Mouse (Mus musculus) hindbrain, postnatal 0 days (tissue): ENCODE results near the gene Sh3pxd2a. TPM values are rescaled to one million over a fixed set of nuclear protein-coding genes. Genes with fewer than 3 reads are reported as not detected.

Experiments
- ATAC-seq: fragments of 200-750 bp; cut with Nextera tagmentation; 2 replicates; pipeline ENCODE4 v1.8.0; 2017; ENCODE audit warnings: mild to moderate bottlenecking, moderate TSS enrichment, moderate library complexity
- DNase-seq: peaks from one replicate; pipeline ENCODE4 v3.0.0-alpha.2; 2015; ENCODE audit warnings: low spot score
- H3K27ac ChIP-seq: fragments of 300-500 bp; sonication (generic); 2 replicates; pipeline ENCODE4 v1.5.1; 2014; ENCODE audit warnings: mild to moderate bottlenecking
- H3K27me3 ChIP-seq: fragments of 300-500 bp; sonication (generic); 2 replicates; pipeline ENCODE4 v1.6.1; 2014; ENCODE audit warnings: low read length, mixed read lengths; ENCODE audit not compliant: insufficient read depth
- H3K36me3 ChIP-seq: fragments of 300-500 bp; sonication (generic); 2 replicates; pipeline ENCODE4 v1.6.1; 2014; ENCODE audit warnings: low read length, mixed read lengths; ENCODE audit not compliant: insufficient read depth
- H3K4me1 ChIP-seq: fragments of 300-500 bp; sonication (generic); 2 replicates; pipeline ENCODE4 v1.6.1; 2014; ENCODE audit warnings: antibody characterized with exemption, low read length, mixed read lengths; ENCODE audit not compliant: insufficient read depth
- H3K4me2 ChIP-seq: fragments of 300-500 bp; sonication (generic); 2 replicates; pipeline ENCODE4 v1.6.1; 2014; ENCODE audit warnings: low read depth, mild to moderate bottlenecking, low read length, moderate library complexity, mixed read lengths
- H3K4me3 ChIP-seq: fragments of 300-500 bp; sonication (generic); 2 replicates; pipeline ENCODE4 v1.5.1; 2014; ENCODE audit warnings: low read length
- H3K9ac ChIP-seq: fragments of 300-500 bp; sonication (generic); replicated peaks from 2 replicates; pipeline ENCODE4 v1.6.1; 2014; ENCODE audit warnings: mild to moderate bottlenecking, low read length, moderate library complexity, mixed read lengths
- H3K9me3 ChIP-seq: fragments of 300-500 bp; sonication (generic); 2 replicates; pipeline ENCODE4 v1.6.1; 2016; ENCODE audit warnings: low read length, mixed read lengths
- CTCF ChIP-seq: IDR thresholded peaks from 2 replicates; pipeline ENCODE4 v1.5.1; 2016; ENCODE audit warnings: antibody characterized with exemption, control low read depth, low read depth
- WGBS: fragments of 180-500 bp; shearing (Covaris S2); extraction: QIAGEN DNeasy Blood & Tissue Kit; methylation state at CpG from one replicate; pipeline ENCODE4 v1.1.7; 2014; 5-methylcytosine and 5-hydroxymethylcytosine counted together
- polyA plus RNA-seq: library from polyadenylated mRNA; unstranded; fragments of >200 nt; fragmentation: Nextera tagmentation; extraction: Ambion mirVana; gene quantifications from 2 replicates; pipeline ENCODE4 v1.2.1, GENCODE M21; 2015
- total RNA-seq: library from RNA; depleted of rRNA; stranded (reverse); fragments of >200 nt; gene quantifications from 2 replicates; pipeline ENCODE4 v1.2.3, GENCODE M21; 2014

Gene Sh3pxd2a
- total and polyA plus RNA-seq, 2 experiments from 2014 or later: 1.8 to 25.5 TPM

DNA sequence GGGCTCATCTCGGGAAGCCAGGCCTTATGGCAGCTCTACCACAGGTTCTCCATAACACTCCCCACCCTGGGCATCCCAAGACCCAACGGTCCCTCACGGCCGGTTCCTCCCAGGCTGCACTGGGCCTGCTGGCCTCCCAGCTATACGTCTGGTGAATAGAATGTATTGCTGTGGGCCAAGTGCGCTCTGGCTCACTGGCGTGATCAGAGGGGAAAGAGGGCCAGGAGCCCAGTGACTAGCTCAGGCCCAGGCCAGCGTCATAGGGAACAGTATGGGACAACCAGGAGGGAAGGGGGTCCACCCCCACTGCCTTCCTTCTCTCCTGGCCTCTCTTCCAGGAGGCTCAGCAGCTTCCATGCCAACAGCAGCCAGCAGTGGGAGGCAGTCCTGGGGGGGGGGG lies 145.1 kb downstream of the Sh3pxd2a start:
- Histone ChIP-seq H3K4me3 (no peak overlapping the region), H3K9me3 (no peaks in the 10 kb centered on the region), H3K9ac (no peak overlapping the region), H3K27me3 (no peaks in the 10 kb centered on the region), H3K4me2 (no peak overlapping the region), H3K4me1 (peaks cover 29% of the 10 kb centered on the region), H3K36me3 (no peaks in the 10 kb centered on the region), H3K27ac (no peak overlapping the region)
- 76% methylated on average over 8 of the region's 8 CpGs for WGBS
- DNase-seq (no peak), ATAC-seq (no peak)
- no peak for TF ChIP-seq CTCF

DNA sequence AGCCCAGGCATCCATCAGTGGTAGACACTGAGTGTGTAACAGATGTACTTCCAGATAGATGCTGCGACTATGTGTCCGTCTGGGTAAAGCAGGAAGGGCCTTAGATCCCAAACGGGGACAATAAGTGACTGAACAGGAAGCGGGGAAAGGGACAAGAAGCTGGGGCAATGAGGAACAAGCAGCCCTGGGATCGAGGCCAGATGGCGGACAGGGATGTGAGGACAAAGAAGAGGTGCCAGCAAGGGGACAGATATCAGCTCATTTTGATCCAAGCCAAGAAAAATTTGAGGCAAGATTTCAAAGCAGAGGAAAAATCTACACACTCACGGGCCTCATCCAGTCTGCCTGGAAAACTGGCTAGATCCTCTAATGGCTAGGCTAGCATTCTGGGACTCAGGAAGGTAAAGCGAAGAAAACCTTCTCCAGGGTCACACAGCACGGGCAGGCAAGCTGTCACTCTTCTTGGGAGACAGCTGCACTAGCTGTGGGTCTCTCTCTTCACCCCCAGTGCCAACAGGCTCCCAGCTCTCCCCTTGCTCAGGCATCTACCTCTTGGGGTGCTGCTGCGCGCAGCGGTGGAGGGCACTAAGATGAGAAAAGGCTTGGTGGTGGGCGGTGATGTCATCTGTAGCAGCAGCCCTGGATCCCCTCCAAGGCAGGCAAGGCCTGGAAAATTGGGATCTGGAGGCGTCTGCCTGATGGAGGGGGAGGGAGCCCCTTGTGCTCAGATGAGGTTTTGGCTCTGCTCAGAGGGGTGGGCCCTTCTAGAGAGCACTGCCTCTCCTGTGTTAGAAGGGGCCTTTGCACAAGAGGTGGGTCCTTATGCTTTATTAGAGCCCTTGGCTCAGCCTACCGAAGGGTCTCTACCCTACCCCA lies 146.9 kb downstream of the Sh3pxd2a start:
- Histone ChIP-seq H3K9me3 (no peaks in the 10 kb centered on the region), H3K4me1 (peaks cover 38% of the 10 kb centered on the region), H3K4me3 (no peak overlapping the region), H3K36me3 (no peaks in the 10 kb centered on the region), H3K9ac (no peak overlapping the region; the same call in 1 of the 2 replicates), H3K27me3 (no peaks in the 10 kb centered on the region), H3K4me2 (no peak overlapping the region), H3K27ac (peak overlapping the region; percentile 45; the same call in 1 of the 2 replicates)
- ATAC-seq: peak; percentile 46
- peak; percentile 80 for DNase-seq
- 39% methylated on average over 15 of the region's 15 CpGs for WGBS
- peak; percentile 6; the same call in 1 of the 2 replicates for TF ChIP-seq CTCF

DNA sequence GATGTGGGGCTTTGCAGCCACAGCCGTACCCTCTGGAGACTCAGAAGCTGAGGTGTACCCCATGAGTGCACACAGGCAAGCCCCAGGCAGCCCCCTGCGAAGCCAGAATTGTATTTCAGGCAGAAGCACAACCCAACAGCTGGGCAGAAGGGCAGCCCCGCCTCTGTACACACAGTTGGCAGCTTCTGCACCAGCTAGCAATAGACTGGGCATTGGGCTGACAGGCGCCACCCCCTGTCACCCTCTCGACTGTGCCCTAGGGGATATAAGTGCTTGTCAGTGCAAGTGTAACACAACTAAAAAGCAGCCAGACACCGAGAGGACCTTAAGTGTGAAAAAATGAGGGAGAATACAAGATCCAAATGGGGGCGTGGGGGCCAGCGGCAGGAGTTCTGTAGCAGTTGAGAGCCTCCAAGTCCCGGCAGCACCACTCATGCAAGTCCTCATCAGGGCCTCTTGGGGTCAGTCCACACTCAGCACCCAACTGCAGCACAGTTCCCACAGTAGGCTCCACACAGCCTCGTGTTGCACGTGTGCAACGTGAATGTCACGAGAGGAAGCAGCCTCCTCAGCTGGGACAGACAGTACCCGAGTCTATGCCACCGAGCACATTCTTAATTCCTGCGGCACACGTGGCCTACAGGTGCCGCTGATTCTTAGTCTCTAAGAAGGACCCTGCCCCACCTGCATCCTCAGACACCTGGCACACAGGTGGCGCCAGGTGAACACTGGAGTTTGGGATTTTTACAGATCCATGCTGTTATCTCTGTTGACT lies 147.7 kb downstream of the Sh3pxd2a start:
- Histone ChIP-seq H3K4me3 (no peak overlapping the region), H3K27me3 (no peaks in the 10 kb centered on the region), H3K4me2 (no peak overlapping the region), H3K27ac (0 out of 2 replicates have a peak overlapping the region, but pooled peaks have one; percentile 45), H3K9ac (no peak overlapping the region; the same call in 1 of the 2 replicates), H3K4me1 (peaks cover 38% of the 10 kb centered on the region), H3K36me3 (no peaks in the 10 kb centered on the region), H3K9me3 (no peaks in the 10 kb centered on the region)
- WGBS: 71% methylated on average over 19 of the region's 19 CpGs
- peak; percentile 25; the same call in 1 of the 2 replicates for TF ChIP-seq CTCF
- no peak for ATAC-seq
- DNase-seq: no peak

DNA sequence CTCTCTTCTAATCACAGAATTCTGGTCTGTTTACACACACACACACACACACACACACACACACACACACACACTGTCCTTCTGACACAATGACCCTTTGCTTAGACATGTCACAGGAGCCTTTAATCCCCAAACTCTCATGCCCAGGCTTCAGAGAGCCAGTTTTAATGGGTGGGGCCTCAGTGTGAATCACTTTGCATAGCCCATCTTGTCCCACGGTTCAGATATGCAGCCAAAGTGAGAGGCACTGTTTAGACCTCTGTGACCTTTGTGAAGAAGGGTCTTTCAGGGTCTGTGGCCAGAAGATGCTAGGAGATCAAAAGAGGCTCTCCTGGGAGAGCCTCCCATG lies 148.3 kb downstream of the Sh3pxd2a start:
- WGBS: 17% methylated on average over 1 of the region's 1 CpGs
- Histone ChIP-seq H3K27ac (no peak overlapping the region), H3K36me3 (no peaks in the 10 kb centered on the region), H3K4me3 (no peak overlapping the region), H3K9ac (no peak overlapping the region), H3K27me3 (no peaks in the 10 kb centered on the region), H3K4me2 (no peak overlapping the region), H3K9me3 (no peaks in the 10 kb centered on the region), H3K4me1 (peaks cover 38% of the 10 kb centered on the region)
- DNase-seq (no peak), ATAC-seq (no peak)
- no peak for TF ChIP-seq CTCF

DNA sequence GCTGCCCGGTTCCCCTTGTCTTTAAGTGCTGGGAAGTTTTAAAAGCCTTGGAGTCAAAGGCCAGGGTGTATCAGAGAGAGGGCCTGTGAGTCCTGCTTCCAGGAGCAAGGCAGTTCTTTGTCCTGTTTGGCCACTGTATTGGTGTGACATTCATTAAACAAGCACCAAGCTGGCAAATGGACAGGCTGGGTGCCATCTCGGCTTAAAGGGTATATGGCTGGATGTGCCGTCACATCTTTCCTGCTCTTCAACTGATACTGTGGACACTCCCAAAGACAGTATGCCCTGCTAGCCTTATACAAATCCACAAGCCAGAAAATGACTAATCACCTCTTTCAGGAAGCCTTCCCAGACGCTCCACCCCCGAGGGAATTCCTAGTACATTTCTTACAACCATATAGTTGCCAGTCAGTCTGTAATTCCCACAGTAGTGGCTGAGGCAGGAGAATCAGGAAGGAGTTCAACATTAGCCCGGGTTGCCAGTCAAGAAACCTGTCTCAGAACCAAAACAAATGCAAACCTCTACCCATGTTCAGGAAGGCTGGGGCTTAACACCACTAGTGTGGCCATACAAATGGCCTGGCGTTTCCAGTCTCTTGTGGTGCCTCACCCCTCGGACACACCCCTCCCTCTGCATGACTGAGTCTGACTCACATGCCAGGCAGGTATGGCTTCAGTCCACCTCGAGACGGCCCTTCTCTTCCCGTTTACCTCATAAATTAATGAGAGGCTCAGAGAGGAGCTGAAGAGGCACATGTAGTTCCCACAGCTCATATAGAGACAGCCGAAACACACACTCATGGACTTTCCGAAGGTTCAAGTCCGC lies 148.9 kb downstream of the Sh3pxd2a start:
- H3K27ac ChIP-seq: no peak overlapping the region
- H3K9ac ChIP-seq: no peak overlapping the region
- H3K4me3 ChIP-seq: no peak overlapping the region
- no peaks in the 10 kb centered on the region for H3K27me3 ChIP-seq
- H3K4me2 ChIP-seq: no peak overlapping the region
- no peaks in the 10 kb centered on the region for H3K36me3 ChIP-seq
- DNase-seq (no peak), ATAC-seq (no peak)
- 69% methylated on average over 14 of the region's 14 CpGs for WGBS
- no peaks in the 10 kb centered on the region for H3K9me3 ChIP-seq
- peaks cover 38% of the 10 kb centered on the region for H3K4me1 ChIP-seq
- TF ChIP-seq CTCF: no peak
